Mouse (Mus musculus) thymus, postnatal 0 days (tissue): ENCODE data around the gene Foxp1. TPM values are rescaled to one million over a fixed set of nuclear protein-coding genes. Genes with fewer than 3 reads are reported as not detected.

Experiments used
- DNase-seq: peaks from one replicate; pipeline ENCODE4 v3.0.0-alpha.2; 2015; ENCODE audit warnings: low spot score
- polyA plus RNA-seq: library from polyadenylated mRNA; unstranded; fragments of >200 nt; fragmentation: Nextera tagmentation; extraction: Ambion mirVana; gene quantifications from 2 replicates; pipeline ENCODE4 v1.2.1, GENCODE M21; 2015

Gene Foxp1
- polyA plus RNA-seq, 1 experiment from 2014 or later, result 82.5 TPM

DNA sequence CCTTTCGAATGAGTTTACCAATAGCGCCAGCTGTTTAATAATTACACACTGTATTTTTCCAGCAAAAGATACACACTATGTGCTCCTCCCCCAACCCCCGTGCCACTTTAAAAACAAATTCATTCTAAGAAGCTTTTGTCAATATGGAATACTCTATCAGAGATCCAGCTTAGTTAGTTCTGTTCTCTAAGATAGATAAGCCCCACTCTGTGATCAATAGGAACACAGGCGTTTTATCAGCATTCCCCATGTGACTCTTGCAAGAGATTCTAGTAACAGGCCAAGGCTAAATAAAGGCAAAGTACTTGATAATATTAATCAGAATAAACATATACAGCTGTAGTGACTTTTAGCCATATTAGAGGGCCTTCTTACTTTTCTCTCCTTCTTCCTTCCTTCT is 368.8 kb downstream of the Foxp1 start:
- DNase-seq, result no peak

DNA sequence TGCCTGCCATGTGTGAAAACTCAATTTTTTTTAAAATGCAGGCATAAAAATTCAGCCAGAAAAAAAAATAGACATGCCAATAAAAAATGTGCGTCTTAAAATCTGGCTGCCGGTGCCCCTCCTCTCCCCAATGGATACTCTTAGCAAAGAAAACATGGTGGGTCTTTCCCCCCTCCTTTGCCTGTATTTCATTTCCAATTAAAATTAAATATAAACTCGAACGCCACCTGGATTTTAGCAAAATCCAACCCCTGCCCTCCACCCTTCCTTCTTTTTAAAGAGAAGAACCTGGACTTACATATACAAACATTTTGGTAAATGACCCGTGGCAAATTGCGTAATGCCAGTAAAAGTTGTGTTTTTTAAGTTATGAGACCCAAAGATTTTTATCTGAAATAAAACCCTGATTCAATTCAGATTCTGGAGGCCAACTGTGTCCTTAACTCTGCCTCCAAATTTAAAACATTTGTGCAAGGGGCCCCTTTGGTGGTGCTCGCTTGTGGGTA is 376.1 kb downstream of the Foxp1 start:
- no peak for DNase-seq

DNA sequence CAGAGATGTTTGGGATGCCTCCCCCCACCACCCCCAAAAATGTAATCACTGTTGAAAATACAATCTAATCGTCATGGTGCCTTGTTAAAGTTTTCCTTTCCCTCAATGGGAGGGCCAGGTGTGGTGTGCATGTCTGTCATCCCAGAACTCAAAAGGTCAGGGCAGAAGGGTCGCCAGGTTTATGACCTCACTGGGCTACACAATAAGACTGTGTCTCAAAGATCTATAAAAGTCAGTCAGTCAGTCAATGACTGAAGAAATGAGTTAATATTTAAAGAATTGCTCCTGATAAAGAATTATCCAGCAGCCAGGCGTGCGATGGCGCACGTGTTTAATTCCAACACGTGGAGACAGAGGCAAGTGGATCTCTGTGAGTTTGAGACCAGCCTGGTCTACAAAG is 377.5 kb downstream of the Foxp1 start:
- DNase-seq, result no peak

DNA sequence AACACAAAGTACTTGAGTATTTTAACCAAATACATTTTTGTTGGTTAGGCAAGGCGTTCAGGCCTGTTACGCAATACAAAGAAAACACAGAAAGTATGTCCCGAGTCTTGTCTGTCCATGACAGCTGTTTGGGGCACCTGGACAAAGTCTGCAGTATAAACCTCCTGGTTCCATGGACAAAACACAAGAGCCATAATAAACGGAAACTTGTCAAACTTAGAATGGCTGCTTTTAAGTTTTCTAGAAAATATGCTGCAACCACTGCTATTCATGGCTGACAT is 378.8 kb downstream of the Foxp1 start:
- no peak for DNase-seq

DNA sequence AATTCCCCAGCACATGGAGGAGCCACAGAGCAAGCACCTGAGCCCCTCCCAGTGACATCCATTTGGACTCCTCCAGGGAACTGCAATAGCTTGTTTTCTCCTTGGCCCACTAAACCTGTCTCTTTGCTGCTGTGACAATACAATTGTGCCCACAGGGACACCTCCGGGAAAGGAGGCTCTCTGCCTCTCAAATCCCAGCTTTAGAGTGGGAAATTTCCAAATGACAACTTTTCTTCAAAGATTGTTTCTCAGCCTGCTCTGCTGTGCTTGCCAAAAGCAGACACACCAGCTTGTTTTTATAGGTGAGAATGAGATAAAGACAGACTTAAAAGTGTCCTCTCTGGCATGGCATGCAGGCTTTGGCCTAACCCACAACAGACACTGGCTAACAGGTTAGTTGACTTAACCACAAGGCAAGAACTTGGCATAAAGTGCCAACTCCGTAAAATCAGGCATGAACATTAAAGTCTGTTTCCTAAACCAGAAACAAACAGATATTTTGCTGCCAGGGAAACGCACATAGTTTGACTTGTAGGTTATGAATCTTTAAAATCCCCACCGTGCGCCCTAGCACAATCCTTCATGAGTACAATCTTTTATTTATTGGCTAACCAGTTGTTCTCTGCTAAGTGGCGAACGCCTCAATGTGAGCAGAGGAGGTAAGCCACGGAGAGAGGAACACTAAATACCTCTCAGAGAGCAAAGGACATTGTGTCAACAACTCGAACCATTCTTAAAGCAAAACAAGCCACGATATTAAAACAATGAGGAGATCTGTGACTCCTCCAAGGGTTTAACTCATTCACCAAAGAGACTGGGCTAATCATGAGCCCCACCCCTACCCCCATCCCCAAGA is 379.4 kb downstream of the Foxp1 start:
- no peak for DNase-seq

DNA sequence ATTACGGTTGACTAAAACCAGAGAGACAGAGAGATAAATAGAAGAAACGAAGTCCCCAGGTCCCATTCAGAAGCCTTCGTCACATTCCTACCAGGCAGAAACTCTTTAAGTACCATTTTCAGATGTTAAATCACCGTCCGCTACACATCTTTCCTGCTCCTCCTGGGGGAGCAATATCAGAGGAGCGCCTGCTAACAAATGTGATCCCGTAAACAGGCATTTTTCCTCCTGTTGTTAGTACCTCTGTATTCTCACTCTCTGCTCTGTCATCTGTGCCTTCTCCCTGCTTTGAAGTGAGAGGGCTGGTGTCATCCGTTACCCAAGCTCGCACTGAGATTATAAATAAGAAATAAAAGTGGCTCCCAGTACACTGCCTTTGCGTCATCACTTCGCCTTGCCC is 384.5 kb downstream of the Foxp1 start:
- no peak for DNase-seq

DNA sequence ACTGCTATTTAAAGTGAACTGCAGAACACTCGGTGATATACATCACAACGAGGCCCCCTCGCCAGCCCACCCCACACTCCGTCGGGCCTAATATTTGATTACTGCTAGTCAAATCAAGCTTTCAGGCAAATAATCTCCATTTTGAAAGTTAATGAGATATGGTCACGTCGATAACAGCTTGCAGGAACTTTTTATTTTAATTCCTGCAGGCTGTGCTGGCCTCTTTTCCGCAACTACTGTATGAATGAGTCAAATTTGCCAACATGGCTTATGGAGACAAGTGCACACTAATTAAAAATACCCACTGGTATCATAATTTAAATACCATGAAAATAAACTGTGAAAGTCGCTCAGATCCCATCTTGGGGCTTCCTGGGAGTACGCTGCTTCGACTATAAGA is 385.4 kb downstream of the Foxp1 start:
- DNase-seq, result no peak

DNA sequence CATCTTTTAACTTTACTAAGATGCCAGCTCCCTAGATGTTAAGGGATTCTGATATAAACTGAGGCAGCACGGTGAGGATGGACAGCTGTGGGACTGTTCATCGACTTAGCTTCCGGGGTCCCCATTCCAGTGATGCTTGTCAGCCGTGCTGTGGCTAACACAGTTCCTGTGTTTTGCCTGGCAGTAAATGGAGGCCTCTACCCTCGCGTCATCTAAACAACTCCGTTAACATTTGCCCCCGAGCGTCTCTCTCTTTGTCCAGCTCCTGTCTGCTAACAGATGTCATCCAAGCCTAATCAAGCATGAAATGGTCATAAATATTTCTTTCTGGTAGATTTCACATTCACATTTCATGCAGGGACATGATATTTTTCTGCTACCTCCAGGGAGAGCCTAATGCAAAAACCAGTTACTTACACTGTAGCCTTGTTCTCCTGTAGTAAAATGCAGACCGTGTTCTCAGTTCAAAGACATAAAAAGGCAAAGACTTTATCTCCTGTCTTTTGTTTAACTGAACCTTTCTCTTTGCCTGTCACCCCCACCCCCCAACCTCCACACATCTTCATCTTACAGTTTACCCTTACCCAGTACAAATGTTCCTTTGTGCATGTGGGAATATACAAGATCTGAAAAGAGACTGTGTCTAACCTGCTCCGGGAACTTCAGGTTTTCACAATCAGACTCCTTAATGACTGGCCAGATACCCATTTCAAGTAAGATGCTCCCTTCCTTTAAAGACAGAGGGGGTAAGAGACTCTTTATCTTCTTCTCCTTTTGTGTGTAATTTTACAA is 386.4 kb downstream of the Foxp1 start:
- no peak for DNase-seq

DNA sequence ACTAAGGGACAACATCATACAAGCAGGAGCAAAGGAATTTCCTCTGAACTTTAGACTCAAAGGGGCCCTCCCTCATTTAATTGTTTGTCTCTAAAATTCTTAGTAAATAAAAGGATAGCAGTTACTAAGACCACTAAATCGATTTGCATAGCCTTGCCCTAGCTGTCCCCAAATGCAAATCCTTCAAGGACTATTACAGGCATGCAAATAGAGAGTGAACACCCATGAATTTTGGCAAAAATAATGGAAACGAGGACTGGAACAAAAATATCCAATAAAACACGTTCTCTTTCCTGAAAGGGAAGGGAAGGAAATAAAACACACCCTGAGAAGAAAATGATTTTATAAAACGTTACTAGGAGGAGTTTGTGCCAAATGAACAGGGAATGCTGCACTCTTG is 390.7 kb downstream of the Foxp1 start:
- DNase-seq, result no peak

DNA sequence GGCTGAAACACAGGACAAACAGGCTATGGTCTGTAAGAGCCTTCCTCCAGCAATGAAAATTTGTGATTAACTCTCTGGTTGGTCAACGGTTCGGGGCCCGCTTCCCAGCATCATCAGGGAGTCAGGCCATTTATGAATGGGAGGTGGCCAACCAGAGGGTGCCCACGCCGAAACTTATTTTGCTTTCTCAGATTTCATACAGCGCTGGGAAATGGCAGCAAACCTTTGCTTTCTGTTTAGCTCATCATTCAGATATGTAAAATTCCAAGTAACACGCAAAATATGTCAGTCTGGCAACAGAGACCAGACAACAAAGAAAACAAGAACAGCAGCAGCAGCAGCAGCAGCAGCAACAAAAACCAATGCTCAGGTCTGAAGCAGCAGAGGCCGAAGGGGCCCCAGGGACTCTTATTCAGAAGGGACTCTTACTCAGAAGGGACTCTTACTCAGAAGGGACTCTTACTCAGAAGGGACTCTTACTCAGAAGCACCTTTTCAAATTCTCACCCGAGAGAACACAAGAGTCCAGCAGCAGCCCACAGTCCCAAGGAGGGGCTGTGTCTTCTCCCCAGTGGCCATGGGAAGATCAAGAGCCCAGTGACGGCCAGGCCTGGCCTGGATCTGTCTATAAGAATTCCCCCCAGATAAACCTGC is 391.6 kb downstream of the Foxp1 start:
- peak; percentile 6 for DNase-seq

DNA sequence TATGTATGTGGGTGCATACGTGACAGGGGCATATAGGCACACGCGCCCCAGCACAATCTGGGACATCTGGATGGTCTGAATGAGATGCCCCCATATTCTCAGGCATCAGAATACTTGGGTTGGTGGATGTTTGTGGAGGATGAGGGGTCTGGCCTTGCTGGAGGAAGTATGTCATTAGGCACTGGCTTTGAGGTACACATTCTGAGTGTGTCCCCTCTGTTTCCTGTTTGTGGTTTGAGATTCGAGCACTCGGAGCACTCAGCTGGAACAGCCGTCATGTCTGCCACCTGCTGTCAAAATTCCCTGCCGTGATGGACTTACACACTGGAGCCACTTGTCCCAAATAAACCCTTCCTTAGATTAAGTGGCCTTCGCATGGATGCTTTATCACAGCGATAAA is 395.8 kb downstream of the Foxp1 start:
- DNase-seq, result peak; percentile 18

DNA sequence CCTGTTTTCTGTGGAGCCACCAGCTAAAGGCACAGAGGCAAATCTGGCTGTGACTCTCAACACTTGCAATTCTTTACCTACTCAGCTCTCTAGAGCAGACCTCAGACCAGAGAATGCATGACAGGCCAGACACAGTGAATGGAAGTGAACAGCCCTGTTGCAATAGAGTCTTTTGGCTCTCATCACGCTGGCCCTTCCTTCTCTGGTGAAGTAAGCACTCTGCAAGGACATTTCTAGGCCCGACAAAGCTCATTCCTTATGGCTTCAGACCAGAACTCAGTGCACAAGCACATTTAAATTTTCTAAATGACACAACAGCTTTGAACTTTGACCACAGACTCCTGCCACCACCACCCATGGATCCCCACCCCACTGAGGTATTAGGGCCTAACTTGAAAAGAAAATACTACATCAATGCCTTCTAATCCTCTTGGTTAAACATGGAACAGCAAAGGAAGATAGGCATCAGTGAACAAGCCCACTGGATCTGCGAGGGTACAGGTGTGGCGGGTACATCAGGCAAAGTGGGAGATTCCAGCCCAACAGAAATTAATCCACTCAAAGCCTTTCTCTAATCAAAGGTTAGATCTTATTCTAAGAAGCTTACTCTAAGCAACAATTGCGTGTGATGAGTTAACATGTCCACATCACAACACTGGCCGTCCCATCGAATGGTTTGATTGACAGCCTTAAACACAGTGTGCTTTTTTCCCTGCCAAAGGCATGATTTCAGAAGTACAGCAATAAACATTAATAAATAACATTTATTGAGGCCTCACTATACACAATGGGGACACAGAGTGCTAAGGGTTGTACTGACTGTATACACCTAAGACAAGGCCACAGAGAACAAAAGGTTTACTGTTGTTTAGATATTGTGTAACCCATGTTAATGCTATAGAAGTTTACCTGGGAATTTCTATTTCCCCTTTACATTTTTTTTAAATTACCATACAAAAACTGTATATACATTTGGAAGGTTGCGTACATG is 401.4 kb downstream of the Foxp1 start:
- DNase-seq, result no peak

DNA sequence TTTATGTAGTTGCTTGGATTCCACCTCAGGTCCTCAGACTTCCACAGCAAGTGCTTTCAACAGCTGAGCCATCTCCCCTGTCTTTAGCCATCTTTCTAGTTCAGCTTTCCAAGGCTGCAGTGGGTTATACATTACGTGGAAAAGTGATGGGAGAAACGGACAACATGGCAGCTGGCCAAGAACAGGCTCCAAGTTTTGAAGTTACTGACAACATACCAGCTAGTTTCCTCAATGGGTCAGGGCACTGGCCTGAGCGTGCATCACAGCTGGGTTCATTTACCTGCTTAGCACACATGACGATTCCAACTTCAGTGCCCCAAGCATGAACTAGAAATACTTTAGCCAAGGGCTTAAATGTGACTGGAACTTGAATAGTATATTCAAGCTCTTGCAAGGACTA is 404.0 kb downstream of the Foxp1 start:
- DNase-seq, result no peak

DNA sequence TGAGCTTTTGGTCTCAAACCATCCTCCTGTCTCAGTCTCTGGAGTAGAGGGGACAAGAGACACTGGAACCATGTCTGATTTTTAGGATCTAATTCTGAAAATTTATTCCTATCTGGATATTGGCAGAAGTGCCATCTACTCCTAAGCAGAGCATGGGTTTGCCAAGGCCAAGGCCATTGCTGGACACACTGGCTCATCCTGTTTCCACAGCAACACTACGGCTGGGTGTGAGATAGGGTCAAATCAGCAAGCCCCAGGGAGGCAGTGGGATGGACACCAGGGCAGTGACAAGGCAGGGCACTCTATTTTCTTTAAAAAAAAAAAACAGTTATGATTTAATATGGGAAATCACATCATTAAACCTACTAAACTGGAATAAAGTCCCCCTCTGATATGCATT is 405.1 kb downstream of the Foxp1 start:
- DNase-seq, result no peak

DNA sequence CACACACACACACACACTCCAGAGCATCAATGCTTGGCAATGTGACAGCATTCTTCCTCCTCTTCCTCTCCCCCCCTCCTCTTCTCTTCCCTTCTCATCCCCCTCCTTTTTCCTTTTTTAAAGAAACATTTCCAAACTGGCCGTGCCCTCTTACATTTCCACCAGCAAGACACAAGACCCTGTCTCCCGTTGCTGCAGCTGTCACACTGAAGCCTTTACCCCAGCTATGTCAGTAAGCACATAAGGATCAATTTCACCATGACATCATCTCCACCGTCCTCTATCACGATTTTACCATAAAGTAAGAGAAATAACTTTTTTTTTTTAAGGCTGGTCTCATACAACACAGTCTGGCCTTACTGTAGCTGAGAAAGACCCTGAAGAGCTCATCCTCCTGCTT is 410.7 kb downstream of the Foxp1 start:
- no peak for DNase-seq

DNA sequence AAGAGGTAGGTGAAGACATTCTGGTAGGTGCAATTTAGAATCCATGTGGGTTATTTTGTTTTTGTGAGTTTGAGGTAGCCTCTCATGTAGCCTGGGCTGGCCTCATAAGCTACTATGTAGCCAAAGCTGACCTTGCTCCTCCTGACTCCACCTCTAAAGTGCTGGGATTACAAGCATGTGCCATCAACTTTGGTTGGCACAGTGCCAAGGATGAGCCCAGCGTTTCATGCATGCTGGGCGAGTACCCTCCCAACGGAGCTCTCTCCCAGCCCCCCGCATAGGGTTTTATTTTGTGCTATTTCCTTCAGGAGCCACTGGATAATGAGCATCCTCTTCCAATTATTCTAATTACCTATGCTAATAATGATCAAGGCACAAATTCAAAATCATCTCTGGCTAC is 414.1 kb downstream of the Foxp1 start:
- DNase-seq, result no peak

DNA sequence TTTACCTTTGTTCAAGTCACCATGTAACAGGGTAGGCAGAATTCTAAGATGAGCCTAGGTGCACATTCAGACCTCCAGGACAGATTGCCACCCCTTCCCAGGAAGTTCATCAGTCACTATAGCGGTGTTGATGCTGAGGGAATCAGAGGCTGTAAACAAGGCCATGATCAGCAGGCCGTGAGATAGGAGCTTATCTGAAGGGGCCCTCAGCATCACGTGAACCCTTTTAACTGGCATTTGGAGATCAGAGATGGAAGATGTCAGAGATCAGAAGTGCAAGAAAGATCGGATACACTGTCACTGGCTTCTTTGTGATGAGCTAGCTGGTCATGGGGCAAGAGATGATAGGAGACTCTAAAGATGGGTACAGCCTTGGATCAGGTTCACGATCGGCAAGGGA is 414.8 kb downstream of the Foxp1 start:
- no peak for DNase-seq

DNA sequence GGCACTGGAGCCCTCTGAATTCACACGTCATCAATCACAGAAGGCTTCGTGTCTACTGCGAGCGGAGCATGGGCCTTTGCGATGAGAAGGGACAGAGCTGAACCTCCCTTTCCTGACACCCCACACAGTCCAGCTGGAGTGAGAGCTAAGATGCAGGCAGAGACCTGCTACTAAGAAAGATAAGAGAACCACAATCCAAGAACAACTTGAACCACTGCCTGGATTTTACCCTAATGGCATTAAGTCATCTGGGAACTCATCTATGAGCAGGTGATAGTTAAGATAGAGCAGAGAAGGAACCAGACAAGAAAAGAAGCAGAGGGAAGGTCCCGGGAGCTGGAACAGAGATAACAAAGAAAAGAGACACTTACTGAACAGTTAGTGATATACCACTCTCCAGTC is 415.4 kb downstream of the Foxp1 start:
- DNase-seq, result no peak

DNA sequence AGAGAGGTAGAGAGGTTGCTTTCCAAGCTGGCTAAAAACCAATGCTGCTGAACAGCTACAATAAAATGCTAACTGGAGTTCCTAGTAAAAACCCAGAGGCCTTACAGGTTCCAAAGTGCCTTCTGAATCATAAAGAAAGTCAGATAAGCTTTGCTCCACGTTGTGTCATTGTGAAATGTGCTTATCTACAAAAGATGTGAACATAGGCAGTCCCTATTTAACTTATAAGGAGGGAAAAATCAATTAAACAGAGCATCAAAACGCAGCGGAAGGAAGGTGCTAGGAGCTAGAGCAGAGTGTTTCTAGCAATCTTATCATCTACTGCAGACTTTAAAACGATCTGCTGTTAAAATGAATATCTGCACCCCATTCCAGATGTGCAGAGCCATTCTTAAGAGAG is 416.5 kb downstream of the Foxp1 start:
- DNase-seq, result no peak

DNA sequence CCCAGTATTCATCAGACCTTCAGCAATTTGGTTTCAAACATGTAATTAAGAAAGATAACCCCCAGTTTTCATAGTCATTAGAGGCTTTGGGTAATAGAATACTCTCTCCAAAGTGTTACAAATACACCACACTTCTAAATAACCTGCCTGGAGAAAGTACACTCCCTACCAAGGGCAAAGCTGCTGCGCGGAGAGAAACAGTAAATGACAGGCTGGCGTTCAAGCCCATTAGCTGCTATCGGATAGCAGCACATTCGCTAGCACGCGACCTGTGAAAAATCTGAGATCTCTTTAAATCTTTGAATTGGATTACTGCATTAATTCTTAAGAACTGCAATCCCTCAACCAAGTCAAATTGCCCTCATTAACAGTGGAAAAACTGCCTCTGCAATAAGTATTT is 418.1 kb downstream of the Foxp1 start:
- no peak for DNase-seq

DNA sequence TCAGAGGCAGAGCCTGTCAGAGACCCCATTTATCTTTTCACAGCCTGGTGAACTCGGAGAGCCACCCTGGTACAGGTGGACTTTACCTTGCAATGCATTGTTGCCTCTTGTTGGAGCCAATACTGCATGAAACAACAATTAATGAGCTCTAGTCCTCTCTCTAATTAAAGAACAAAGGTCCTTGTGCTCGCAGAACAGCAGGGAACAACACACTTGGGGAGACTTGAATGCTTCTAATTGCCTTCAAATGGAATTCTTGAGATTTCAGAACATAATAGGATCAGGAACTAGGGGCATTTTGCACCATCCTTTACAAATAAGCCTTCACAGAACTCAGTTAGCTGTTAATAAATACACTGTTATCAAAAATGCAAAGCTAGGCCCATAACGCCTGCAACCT is 418.6 kb downstream of the Foxp1 start:
- no peak for DNase-seq
